18 mouse cellular contexts compared by ENCODE assay signal in genomic region chr12:118404171-118404570, GRCm38 (mm10).
"Had no signal": no experiment of that assay in that cellular context is flagged by ENCODE, and none has a peak within 500 bp of the region (broad histone marks: within the 10 kb centered on the region; RNA-seq: fewer than 3 reads in every experiment).

No protein-coding gene starts in this region.

- H3K4me2 ChIP-seq: limb, embryonic 12.5 days; limb, embryonic 15.5 days; liver, embryonic 11.5 days; lung, embryonic 14.5 days; stomach, embryonic 15.5 days had no signal

- H3K4me3 ChIP-seq: limb, embryonic 12.5 days; limb, embryonic 15.5 days; midbrain, embryonic 10.5 days; stomach, embryonic 15.5 days had no signal

- H3K36me3 ChIP-seq: limb, embryonic 12.5 days; limb, embryonic 15.5 days; midbrain, embryonic 10.5 days; stomach, embryonic 15.5 days had no signal

- ATAC-seq: liver, postnatal 0 days had no signal

- H3K4me1 ChIP-seq: limb, embryonic 12.5 days; limb, embryonic 15.5 days; midbrain, embryonic 10.5 days; stomach, embryonic 15.5 days had no signal

- DNase-seq: kidney, adult 18-20 months; kidney, adult 9 months; kidney, postnatal 14 days; kidney, postnatal 4 days; left cerebral cortex, postnatal 4 days; liver, postnatal 0 days; midbrain, embryonic 14.5 days; right cerebral cortex, postnatal 25 days; spleen, adult 18-20 months; thymus, postnatal 4 days had no signal

- H3K27me3 ChIP-seq: limb, embryonic 12.5 days; limb, embryonic 15.5 days; stomach, embryonic 15.5 days had no signal

- H3K9me3 ChIP-seq: limb, embryonic 15.5 days; midbrain, embryonic 10.5 days; stomach, embryonic 15.5 days had no signal

- H3K9ac ChIP-seq: limb, embryonic 12.5 days; limb, embryonic 15.5 days; liver, embryonic 14.5 days; liver, postnatal 0 days; lung, embryonic 14.5 days; stomach, embryonic 15.5 days had no signal

- H3K27ac ChIP-seq: limb, embryonic 12.5 days; limb, embryonic 15.5 days; liver, embryonic 14.5 days; macrophage; midbrain, embryonic 10.5 days; stomach, embryonic 15.5 days had no signal
